Mouse (Mus musculus) inflammation-experienced regulatory T-cells (primary cell): ENCODE data around the gene Thbd. TPM values are rescaled to one million over a fixed set of nuclear protein-coding genes. Genes with fewer than 3 reads are reported as not detected.

Experiments used
- polyA plus RNA-seq, 2 experiments: library from polyadenylated mRNA; unstranded; fragments of 100-300 nt; shearing (Covaris generic); gene quantifications; one replicate each; pipeline ENCODE4 v1.2.1; 2017

The Thbd gene
- 1 to 10 TPM in 1 of 2 experiments, not detected in 1; 2.3 TPM for polyA plus RNA-seq

GRCm38 (mm10) chr2:148407870-148408760, at the start of gene Thbd:
Thbd (minus strand) TSS chr2:148408188.

GRCm38 (mm10) chr2:148443249-148443958, 35.4 kb upstream of the Thbd start, which contains the start of gene Cd93:
Cd93 (minus strand) TSS chr2:148443563.

GRCm38 (mm10) chr2:148395131-148396051, 12.6 kb downstream of the Thbd start, which contains the start of gene Sstr4:
Sstr4 (plus strand) TSS chr2:148395344.

Other genes starting within 250 kb of the Thbd start
- gene Sstr4, start 12.8 kb downstream of the Thbd start, polyA plus RNA-seq, result not detected
- gene Cd93, start 35.4 kb upstream of the Thbd start, polyA plus RNA-seq, result under 1 TPM; 0.16 to 0.48 TPM